Mouse (Mus musculus): ENCODE data around the gene Hist2h3b. TPM values are rescaled to one million over a fixed set of nuclear protein-coding genes. Genes with fewer than 3 reads are reported as not detected.
"Not testable (repeated sequence)": the region's sequence is repeated elsewhere in the genome, so short reads cannot be mapped to it uniquely, and the experiment has no call there.

The Hist2h3b gene
- polyA plus RNA-seq, 1 experiment: 7.3 TPM

DNA sequence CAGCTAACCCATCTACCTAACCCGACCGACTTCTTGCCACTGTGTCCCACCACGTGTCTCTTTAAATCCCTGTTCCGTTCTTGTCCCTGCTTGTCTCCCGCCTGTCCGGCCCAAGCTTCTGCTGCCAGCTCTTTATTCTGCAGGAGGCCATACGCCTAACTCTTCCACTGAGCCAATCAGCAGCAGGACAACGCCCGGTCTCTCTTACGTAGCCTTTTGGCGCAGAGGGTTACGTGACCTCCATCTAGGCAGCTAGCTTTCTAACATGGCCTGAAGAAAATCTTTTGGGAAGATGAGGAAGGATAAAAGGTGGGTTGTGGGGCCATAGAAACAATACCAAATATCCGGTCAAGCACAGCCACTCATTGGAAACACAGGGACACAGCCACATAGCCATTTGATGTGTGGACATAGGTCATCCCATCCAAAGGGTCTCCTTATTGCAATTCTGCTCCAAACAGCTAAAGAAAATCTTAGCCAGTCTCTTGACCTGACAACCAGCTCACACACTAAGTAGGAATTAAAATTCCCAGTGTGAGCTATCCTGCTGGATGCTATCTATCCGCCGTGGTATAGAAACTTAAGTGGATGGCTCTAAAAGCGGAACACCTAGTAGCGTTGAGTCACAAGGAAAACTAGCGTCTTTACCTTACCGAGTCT is 6.1 kb upstream of the Hist2h3b start:
- DNase-seq (ENCODE audit: extremely low spot score in 1 of 2, low spot score in 1 of 2): peak; percentile 84 to 89

DNA sequence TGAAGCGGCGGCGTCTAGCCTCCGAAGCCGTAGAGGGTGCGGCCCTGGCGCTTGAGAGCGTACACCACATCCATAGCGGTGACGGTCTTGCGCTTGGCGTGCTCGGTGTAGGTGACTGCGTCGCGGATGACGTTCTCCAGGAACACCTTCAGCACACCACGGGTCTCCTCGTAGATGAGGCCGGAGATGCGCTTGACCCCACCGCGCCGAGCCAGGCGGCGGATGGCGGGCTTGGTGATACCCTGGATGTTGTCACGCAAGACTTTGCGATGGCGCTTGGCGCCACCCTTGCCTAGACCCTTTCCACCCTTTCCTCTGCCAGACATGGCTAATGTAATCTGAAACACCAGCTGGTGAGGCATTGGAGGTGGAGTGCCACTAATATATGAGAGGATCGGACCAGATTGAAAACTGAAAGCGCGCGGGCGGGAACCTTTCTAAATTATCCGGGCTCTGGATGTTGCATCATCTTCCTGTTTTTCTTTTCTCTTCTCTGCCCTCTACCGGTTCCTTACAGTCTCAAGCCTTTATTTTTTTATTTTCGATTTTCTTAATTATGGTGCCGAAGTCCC is 5.4 kb upstream of the Hist2h3b start, which contains the start of gene Hist2h4:
Gene Hist2h4 (minus strand): TSS at position 333 of the 572 bp plus-strand sequence.
- peak; percentile 97 to 100 for DNase-seq (ENCODE audit: extremely low spot score in 1 of 2, low spot score in 1 of 2)

DNA sequence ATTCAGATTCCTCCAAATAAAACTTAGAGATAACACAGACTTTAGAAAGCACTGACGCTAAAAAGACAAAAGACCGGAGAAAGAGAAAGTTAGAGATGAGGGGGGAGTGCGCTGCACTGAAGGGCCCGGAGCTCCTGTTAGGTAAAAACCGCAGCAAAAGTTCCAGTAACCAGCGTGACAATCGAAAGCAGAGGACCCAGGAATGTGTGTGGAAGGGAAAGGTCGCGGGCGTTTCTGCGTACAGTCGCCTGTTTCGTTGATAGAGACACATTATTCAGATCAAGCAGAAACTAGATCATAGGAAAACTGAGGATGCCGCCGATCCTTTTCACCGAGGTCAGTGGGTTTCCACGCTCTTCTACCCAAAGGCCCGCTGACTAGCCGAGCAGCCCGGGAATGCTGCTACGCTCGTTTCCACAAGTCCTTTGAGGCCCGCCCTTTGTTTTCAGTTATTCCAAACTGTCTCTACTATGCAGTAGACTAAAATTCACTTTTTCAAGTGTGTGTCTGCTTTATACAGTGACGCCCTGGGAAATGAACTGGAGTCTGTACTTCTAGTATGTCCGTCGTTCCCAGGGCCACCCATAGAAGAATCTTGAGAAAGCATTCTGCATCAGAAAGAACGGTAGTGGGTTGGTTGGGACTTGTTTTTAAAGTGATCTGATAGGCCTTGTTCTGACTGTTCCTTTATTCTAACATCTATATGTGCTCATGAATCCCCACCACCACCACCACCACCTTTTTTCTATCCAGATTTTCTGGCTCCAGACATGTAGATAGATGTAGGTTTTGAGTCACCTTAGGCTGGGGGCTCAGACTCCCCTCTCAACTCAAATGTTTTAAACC is 4.7 kb upstream of the Hist2h3b start:
- DNase-seq (ENCODE audit: extremely low spot score in 1 of 2, low spot score in 1 of 2): peak in 1 of 2 experiments; percentile 36

DNA sequence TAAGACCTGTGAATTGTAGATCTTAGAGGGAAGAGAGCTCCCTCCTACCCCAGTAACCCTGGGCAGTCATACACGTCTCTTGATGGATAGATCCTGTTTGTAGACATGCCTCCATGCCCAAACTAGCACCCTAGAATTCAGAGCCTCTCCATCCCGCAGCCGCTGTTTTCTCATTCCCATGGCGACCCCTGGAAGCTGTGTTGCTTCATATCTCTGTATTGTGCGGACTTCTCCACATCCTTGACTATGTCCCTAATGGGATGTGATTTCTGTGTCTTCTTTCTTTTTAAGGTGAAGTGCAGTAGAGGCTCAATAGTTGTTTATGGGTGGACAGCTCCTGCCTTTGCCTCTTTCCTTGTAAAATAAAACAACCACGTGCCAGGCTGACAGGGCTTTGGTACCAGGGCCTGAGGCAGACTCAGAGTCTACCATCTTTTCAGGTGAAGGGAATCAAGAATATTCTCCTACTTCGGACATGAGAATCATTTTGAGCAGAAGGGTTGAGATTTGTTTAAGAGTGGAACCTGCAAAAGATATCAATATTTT is 4.0 kb upstream of the Hist2h3b start:
- DNase-seq (ENCODE audit: extremely low spot score in 1 of 2, low spot score in 1 of 2): no peak

DNA sequence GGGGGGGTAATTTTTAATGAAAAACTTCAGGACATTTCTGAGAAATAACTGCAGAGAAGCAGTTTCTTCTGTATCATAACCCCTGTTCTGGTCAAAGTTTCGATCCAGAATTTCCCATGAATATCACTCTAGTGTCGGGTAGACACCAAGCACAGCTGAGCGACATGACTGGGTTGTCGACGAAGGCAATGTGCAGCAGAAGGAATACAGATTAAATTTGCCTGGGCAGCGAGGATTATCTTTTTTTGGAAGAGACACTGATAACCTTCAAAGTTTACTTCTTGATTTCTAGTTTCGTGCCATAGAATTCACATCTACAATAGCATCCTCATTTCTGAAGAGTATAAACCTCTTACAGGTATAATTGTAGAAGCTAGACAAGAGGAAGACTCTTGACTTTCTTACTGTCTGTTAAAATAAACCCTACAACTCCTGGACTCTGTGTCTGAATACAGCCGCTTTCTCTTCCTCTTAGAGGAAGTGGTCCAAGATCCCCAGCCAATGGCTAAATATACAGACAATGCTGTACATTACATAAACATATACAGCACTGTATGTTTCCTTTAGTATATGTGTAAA is 2.2 kb upstream of the Hist2h3b start:
- DNase-seq (ENCODE audit: extremely low spot score in 1 of 2, low spot score in 1 of 2): no peak

DNA sequence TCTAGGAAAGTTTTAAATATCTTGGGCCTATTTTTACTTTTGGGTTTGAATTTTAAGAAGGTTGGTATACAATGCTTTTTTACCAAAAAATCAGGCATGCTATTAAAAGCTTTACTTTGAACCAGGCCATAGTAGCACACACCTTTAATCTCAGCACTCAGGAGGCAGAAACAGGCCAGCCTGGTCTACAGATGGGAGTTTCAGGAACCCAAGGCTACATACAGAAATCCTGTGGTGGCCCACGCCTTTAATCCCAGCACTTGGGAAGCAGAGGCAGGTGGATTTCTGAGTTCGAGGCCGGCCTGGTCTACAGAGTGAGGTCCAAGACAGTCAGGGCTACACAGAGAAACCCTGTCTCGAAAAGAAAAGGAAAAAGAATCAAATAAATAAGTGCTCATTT is 913 bp upstream of the Hist2h3b start:
- DNase-seq (ENCODE audit: extremely low spot score in 1 of 2, low spot score in 1 of 2): no peak

DNA sequence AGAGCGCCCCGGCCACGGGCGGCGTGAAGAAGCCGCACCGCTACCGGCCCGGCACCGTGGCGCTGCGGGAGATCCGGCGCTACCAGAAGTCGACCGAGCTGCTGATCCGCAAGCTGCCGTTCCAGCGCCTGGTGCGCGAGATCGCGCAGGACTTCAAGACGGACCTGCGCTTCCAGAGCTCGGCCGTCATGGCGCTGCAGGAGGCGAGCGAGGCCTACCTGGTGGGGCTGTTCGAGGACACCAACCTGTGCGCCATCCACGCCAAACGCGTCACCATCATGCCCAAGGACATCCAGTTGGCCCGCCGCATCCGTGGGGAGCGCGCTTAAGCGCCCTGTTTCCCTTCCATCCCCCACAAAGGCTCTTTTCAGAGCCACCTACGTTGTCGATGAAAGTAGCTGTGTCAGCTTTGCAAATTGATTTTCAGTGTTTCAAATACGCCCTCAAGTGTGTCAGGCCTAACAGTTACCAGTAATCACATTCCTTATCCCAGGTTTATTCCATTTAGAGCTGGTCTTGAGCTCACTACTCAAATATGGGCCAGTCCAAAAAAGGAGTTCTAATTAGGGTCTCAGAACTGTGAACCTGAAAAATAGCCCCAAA is 423 bp downstream of the Hist2h3b start:
- peak in 1 of 2 experiments; percentile 45 for DNase-seq (ENCODE audit: extremely low spot score in 1 of 2, low spot score in 1 of 2)

DNA sequence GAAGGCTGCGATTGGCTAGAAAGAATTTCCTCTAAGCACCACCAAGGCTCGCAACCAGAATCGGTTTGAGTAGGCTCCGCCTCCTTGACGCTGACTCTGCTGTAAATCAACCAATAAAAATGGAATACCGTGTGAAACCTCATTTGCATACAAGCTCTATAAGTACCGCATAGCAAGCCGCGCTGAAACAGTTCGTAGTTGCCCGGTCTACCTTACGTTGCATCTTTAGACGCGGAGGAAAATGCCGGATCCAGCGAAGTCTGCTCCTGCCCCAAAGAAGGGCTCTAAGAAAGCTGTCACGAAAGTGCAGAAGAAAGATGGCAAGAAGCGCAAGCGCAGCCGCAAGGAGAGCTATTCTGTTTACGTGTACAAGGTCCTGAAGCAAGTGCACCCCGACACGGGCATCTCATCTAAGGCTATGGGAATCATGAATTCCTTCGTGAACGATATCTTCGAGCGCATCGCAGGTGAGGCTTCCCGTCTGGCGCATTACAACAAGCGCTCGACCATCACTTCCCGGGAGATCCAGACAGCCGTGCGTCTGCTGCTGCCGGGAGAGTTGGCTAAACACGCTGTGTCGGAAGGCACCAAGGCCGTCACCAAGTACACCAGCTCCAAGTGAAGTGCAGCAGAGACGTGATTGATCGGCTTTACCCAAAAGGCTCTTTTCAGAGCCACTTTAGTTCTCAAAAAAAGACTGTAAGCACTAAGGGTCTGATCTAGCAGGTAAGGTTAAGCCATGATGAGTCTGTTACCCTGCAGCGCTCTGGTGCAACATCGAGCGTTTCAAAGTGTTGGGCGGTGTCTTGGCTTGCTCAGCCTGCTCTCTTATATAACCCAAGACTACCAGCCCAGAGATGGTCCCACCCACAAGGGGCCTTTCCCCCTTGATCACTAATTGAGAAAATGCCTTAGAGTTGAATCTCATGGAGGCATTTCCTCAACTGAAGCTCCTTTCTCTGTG is 1.3 kb downstream of the Hist2h3b start, which contains the start of gene Hist2h2bb:
Gene Hist2h2bb (plus strand): TSS at position 242 of the 964 bp plus-strand sequence.
- DNase-seq (ENCODE audit: extremely low spot score in 1 of 2, low spot score in 1 of 2): peak; percentile 97

DNA sequence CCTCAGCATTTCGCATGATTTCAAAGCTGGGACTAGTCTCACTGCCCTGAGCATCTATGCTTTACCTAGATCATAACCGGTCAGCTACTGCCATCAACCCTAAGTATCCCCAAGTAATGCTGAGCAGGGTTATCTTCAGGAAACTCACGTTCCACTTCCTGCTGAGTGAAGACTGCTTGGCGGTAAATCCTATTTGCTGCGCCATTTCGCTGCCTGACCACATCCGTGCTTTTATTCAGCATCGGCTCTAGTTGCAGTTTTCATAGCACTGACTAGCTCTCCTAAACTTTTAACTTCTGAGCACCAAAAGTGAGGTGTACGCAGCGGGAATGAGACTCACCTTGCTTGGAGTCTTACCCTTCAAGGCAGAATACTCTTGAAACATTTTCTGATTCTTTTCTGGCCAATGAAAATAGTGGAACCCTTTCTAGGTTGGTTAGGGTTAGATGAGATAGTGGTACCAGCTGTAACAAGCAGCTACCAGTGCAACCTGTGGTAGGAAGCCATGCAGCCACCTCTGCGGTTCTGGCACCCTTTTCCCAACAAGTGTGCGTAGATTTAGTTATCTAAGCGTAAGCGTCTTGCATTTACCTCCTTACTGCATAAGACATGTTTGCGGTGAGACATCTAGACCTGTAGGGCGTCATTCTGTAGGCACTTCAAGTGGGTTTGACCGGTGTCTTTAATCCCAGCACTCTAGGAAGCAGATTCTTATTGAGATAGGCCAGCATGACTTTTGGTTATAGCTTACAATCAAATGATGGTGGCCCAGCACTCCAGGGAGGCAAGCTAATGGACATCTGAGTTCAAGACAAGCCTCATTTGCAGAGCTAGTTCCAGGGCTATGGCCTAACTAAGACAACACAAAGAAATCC is 5.4 kb downstream of the Hist2h3b start:
- DNase-seq (ENCODE audit: extremely low spot score in 1 of 2, low spot score in 1 of 2): no peak

DNA sequence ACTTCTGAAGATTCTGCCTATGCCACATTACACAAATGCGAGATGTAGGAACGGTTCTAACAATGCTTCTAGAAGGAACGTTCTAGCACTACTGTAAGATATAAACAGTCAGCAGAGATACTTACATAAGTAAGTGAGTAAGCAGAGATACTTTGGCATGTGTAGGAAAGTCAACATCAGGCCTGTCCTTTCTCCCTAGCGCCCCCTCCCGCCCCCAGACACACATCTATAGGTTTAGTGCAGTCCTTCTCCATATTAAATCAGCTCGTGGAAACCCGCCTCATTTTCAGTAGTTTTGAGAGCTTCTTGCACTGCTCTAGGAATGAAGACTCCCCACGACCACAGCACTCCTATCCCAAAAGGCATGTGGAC is 9.0 kb downstream of the Hist2h3b start:
- DNase-seq (ENCODE audit: extremely low spot score in 1 of 2, low spot score in 1 of 2): peak in 1 of 2 experiments; percentile 62

DNA sequence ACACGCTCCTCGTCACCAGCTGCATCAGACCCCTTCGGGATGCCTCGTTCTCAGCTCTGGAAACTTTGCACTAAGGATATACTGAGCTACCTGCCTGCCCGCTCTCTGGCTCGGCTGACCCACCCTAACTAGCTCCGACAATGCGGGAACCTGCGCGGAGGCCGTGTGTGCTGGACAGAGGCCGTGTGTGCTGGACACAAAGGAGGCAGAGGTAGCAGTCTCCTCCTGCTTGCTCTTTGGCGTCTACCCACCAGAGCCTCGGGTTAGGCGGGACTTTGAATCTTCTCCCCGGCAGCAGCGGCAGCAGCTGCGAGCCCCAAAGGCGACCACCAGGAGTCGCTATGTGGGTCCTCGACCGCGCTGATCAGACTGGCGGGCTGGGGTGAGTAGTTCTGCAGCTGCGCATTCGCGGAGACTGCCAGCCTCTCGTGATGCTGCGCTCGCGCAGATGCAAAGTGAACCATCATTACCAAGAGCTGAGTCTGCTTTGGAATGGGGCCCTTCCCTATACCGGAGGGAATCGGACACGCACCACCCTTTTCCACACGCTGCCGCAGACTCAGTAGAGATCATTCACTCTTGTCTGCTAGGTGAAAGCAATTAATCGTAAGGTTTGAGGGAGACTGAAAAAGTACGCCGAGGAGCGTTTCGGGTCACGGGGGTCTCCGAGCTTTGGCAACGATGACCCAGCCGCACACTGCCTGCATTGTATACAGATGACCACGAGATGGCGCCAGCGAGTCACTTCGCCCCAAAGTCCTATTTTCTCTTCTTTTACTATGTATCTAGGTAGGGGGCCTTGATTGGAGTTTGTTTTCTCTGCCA is 9.6 kb downstream of the Hist2h3b start:
- peak; percentile 86 to 95 for DNase-seq (ENCODE audit: extremely low spot score in 1 of 2, low spot score in 1 of 2)

DNA sequence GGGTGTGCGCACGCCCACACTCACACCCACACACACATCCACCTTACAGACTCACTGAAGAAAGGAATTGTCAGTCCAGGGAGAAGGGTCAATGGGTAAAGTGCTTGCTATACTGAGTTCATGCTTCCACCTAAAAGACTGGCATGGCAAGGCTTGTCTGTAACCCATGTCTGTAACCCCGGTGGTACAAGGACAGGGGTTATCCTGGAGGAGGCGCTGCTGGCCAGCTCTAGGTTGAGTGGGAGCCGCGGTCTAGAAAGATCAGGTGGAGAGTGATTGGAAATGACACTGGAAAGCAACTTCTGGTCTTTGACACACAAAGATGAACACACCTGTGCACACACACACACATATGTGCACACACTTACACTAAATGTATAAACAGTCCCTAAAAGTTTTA is 12.2 kb downstream of the Hist2h3b start:
- no peak for DNase-seq (ENCODE audit: extremely low spot score in 1 of 2, low spot score in 1 of 2)

DNA sequence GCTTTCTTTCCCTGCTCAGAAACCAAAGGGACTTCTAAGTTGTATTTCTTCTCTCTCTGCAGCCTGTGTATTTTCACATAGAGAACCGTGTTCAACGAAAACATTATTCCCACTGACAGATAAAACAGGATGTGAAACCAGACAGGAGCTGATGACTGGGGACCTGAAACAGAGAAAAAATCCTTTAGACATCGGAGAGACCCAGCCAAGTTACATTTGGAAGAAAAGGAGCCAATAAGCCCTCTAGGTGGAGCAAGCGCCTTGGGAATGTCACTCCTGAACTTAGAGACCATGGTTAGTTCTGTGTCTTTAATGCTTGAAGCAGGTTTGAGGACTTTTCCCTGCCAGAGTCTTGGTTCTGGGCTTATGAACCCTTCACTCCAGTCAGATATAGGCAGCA is 16.0 kb downstream of the Hist2h3b start:
- DNase-seq (ENCODE audit: extremely low spot score in 1 of 2, low spot score in 1 of 2): peak in 1 of 2 experiments; percentile 73

DNA sequence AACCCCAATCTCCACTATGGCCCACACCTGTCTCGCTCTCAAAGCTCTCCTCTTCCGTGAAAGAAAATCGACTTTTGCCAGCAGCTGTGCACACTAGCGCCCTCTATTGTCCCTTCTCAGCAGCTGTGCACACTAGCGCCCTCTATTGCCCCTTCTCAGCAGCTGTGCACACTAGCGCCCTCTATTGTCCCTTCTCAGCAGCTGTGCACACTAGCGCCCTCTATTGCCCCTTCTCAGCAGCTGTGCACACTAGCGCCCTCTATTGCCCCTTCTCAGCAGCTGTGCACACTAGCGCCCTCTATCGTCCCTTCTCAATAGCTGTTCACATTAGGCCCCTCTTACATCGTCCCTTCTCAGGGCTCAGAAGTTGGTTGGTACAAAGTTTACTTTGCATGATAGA is 18.9 kb downstream of the Hist2h3b start:
- DNase-seq (ENCODE audit: extremely low spot score in 1 of 2, low spot score in 1 of 2): not testable (repeated sequence)

DNA sequence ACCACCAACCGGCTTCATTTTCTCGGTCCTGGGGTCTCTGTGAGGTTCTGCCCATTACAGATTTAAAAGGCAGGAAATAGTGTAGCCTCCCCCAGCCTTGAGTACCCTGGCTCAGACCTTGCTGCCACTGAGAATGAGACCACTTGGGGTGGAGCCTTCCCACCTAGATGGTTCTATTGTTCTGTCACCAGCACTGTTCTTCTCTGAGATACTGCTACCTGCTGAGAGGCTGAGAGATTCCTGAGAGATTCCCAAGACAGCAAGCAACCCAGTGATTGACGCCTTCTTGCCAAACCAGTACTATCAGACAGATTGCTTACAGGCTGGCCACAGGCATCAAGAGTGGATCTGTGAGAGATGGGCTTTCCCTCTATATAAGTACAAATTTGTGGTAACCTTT is 20.7 kb downstream of the Hist2h3b start:
- DNase-seq (ENCODE audit: extremely low spot score in 1 of 2, low spot score in 1 of 2): no peak

DNA sequence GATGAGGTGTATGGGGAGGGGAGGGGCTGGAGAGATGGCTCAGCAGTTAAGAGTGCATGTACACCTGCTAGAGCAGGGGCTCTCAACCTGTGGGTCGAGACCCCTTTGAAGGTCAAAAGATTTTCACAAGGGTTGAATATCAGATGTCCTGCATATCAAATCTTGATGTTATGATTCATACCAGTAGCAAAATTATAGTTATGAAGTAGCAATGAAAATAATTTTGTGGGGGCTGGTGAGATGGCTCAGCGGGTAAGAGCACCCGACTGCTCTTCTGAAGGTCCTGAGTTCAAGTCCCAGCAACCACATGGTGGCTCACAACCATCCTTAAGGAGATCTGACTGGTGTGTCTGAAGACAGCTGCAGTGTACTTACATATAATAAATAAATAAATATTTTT is 22.3 kb downstream of the Hist2h3b start:
- DNase-seq (ENCODE audit: extremely low spot score in 1 of 2, low spot score in 1 of 2): not testable (repeated sequence)

DNA sequence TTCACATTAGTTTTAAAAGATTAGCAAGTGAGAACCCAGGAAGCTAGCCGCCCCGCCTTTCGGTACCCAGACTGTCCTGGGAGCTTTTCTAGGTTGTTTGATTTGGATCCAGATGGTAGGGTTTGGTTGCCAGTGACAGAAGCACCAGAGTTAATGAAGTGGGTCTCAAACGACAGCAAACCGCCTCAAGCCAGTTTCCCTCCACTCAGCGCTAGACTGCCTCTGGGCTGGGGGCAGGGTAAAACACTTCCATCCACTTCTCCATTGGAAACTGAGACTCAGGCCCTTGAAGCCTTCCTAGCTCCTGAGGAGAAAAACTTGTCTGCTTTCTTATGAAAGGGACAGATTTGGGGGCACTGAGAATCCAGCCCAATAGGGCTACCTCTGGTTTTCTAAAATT is 24.2 kb downstream of the Hist2h3b start:
- no peak for DNase-seq (ENCODE audit: extremely low spot score in 1 of 2, low spot score in 1 of 2)
